Mouse (Mus musculus): ENCODE data around the gene Fmn2.

- TF ChIP-seq EP300 (IDR thresholded peaks at IDR 0.05) (no peak), CTCF (IDR thresholded peaks at IDR 0.05) (no peak)
Measured at GRCm38 (mm10) chr1:174502846-174503745, 1.5 kb downstream of the Fmn2 start.
